Mouse (Mus musculus) left cerebral cortex, adult 2 months (tissue): ENCODE data around the gene Rpl36. TPM values are rescaled to one million over a fixed set of nuclear protein-coding genes. Genes with fewer than 3 reads are reported as not detected.
A peak's percentile ranks its signal among the peaks of the same experiment; 100 is the strongest.
"Not testable (repeated sequence)": the region's sequence is repeated elsewhere in the genome, so short reads cannot be mapped to it uniquely, and the experiment has no call there.

ENCODE experiments used
- DNase-seq, 2 experiments: peaks; one replicate each; pipeline ENCODE4 v3.0.0; 2021 to 2022; ENCODE audit warnings: low spot score in 2 of 2, mixed read lengths in 1 of 2; ENCODE audit errors: extremely low spot score in 1 of 2
- H3K27ac ChIP-seq: fragments of 200-600 bp; 2 replicates; pipeline ENCODE4 v1.8.1; 2022
- H3K4me3 ChIP-seq: fragments of 200-600 bp; 2 replicates; pipeline ENCODE4 v1.8.1; 2022
- CTCF ChIP-seq: fragments of 200-600 bp; IDR thresholded peaks from 2 replicates; pipeline ENCODE4 v1.8.1; 2022; ENCODE audit warnings: antibody characterized with exemption, mild to moderate bottlenecking, moderate library complexity
- intact Hi-C: fragments of 180-260 bp; cut with DNase I; formaldehyde crosslinking; loops from one replicate; pipeline ENCODE4 v1.15.1; 2025
- total RNA-seq, 2 experiments: library from RNA; stranded (reverse); gene quantifications; 2 replicates each; pipeline ENCODE4 v1.2.3; 2021

The Rpl36 gene
- total RNA-seq, 2 experiments from 2014 or later: 351 to 353 TPM

DNA sequence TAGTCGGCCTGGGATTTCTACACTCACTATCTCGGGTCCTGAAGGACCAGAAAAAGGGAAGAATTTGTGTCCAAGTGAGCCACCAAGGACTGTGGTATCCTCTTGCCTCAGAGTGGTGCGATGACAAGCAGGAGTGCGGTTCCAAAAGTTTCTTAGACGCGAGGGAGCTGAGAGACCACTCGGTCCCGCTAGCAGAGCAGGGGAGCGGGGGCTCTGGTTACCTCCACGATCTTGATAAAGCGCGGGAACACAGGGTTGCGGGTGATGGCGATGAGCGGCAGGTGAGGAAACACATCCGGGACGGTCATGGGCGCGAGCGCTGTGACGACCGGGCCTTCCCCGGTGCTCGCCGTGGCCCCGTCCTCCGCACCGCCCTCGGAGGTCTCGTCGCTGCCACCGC, 13.0 kb downstream of the Rpl36 start:
- no peak for TF ChIP-seq CTCF
- intact Hi-C loops: loop anchor here (2.0 kb wide), 1 partner anchor 43 kb away; no protein-coding TSS in a partner anchor
- no peak for DNase-seq
- H3K27ac ChIP-seq: peak overlapping the region; percentile 82
- peak overlapping the region; percentile 92 for H3K4me3 ChIP-seq

DNA sequence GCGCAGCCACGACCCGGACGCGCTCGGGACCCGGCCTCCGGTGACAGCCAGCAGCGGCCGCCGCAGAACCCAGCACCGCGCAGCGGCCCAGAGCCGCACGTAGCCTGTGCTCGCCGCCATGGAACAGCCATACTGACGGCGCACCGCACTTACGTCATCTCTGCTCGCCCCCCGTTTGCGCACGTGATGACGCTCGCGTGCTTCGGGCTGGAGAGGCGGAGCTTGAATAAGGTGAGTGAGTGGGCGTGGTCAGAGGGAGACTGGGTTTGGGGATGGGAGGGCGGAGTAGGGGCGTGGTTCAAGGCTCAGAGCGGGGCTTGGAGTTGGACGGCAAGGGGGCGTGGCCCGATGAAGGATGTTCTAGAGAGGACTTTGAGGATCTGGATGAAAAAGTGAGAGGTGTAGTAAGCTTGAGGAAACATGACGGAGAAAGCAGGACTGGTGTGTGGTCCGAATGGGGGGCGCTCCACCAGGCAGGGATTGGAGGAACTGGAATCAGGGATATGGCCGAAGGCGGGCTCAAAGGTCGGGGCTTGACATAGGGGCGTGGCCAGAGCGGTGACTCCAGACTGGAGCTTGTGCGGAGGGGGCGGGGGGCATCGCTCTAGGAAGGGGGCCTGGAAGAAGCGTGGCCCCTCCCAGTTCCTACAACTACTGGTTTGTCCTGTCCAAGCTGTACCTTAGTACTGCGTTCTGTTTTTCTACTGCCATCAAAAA, 13.7 kb downstream of the Rpl36 start, which contains the start of gene Lonp1:
TSS of gene Lonp1 (minus strand) at position 134 of the 717 bp plus-strand sequence.
- intact Hi-C loops: loop anchor here (2.0 kb wide), 1 partner anchor 42 kb away; no protein-coding TSS in a partner anchor
- DNase-seq: peak; percentile 95 to 98
- peak within 1 kb of the TSS; percentile 82 for H3K27ac ChIP-seq
- H3K4me3 ChIP-seq: peak within 1 kb of the TSS; percentile 92
- no peak for TF ChIP-seq CTCF

DNA sequence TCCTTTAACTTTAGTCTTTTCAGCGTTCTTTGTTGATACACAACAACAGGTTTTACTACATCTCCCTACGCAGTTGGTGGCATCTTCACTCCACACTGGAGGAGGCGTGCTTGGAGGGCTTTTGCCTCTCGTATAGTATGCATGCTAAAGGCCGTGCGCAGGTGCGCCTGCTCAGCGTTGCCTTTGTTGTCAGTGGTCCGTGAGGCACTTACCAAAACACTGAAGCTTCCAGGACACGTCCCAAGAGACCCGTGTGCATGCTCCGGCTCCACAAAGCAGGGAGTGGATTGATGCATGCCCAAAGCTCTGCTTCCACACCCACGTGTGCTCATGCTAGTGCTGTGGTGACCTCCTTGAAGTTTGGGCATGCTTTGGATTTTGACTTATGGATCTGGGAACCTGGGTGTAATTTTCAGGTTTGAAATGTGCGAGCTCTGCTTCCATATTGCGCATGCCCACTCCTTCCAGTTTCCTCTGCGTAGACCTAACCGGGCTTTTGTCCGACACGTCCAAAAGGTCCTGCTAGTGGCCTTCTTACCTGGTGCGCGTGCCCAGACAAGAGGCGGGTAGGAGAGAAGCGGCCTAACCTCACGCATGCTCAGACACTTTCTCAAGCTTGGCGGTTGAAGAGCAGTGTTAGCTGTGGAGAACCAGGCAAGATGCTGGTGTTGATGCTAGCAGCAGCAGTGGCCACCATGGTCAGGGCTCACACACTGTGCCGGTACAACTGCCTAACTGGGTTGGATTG, 14.5 kb downstream of the Rpl36 start, which contains the start of gene Catsperd:
TSS of gene Catsperd (plus strand) at position 614 of the 748 bp plus-strand sequence.
- Histone ChIP-seq H3K4me3 (peak within 1 kb of the TSS; percentile 92), H3K27ac (no peak within 1 kb of the TSS)
- intact Hi-C loops: loop anchor here (2.0 kb wide), 1 partner anchor 41 kb away; no protein-coding TSS in a partner anchor
- TF ChIP-seq CTCF: no peak
- no peak for DNase-seq

- intact Hi-C loops, H3K27ac ChIP-seq, DNase-seq, H3K4me3 ChIP-seq: not testable (repeated sequence)
Measured at GRCm38 (mm10) chr17:56629800-56630781, 16.9 kb downstream of the Rpl36 start.

- intact Hi-C loops: no loop called here
- no peak for DNase-seq
- TF ChIP-seq CTCF: no peak
- H3K4me3 ChIP-seq: no peak overlapping the region
- no peak overlapping the region for H3K27ac ChIP-seq
Measured at GRCm38 (mm10) chr17:56631807-56632206, 18.6 kb downstream of the Rpl36 start.

GRCm38 (mm10) chr17:56634023-56634422, 20.8 kb downstream of the Rpl36 start:
- no peak overlapping the region for H3K4me3 ChIP-seq
- intact Hi-C loops: no loop called here
- no peak for DNase-seq
- TF ChIP-seq CTCF: no peak
- no peak overlapping the region for H3K27ac ChIP-seq

DNA sequence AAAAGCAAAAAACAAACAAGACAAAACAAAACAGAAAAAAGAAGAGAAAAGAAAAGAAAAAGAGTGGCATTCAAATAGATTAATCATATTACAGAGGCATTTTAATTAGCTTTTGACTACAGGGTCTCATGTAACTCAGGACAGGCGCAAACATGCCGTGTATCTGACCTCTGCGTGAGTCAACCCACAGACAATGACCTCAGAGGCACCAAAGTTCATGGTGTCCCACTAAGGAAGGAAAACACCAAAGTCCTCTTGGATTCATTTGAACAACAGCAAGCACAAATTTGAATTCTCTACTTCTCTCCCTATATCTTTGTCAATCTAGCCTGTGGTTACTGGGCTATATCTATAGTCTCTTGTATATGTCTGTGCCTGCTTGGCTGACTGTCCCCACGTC, 30.0 kb downstream of the Rpl36 start:
- Histone ChIP-seq H3K4me3 (no peak overlapping the region), H3K27ac (no peak overlapping the region)
- no peak for DNase-seq
- TF ChIP-seq CTCF: no peak
- intact Hi-C loops: no loop called here

DNA sequence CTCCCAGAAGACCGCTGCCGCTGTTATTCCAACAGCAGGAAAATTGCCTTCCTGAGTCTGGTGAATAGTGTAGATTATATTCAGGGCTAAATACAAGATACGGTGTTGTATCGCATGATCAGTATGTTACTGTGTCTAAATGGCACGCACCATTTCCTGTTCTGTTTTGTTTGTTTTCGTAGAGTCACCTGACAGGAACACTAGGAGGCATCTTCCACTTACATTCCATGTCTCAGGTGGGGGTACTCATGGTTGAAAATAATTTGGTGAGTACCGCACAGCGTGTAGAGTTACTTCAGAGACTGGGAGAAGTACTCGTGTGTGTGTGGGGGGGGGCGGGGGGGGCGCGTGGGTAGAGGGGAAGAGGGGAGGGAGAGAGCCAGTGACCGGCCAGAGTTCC, 34.3 kb downstream of the Rpl36 start:
- TF ChIP-seq CTCF: no peak
- intact Hi-C loops: no loop called here

DNA sequence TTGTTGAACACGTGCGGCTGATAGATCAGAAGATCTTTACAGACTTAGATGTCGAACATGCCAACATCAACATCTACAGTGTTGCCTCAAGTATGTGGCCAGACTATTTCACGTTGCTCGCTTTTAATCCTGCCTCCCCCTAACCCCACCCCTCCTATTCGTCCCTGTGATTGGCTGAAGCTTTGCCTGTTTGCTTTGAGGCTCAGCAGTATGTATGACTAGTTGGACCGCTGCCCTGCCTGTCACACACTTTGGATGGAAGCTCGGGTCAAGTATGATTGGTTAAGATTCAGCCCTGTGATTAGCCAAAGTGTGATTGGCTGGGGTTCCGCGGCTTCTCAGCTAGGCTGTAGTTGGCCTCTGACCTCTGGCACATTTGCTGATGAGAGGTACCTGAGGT, 38.6 kb downstream of the Rpl36 start:
- H3K27ac ChIP-seq: no peak overlapping the region
- TF ChIP-seq CTCF: no peak
- H3K4me3 ChIP-seq: no peak overlapping the region
- intact Hi-C loops: no loop called here
- no peak for DNase-seq

More for the DNA sequence above, 34.3 kb downstream of the Rpl36 start:
- DNase-seq: no peak
- Histone ChIP-seq H3K27ac (no peak overlapping the region), H3K4me3 (no peak overlapping the region)

GRCm38 (mm10) chr17:56654771-56655170, 41.6 kb downstream of the Rpl36 start:
- no peak overlapping the region for H3K27ac ChIP-seq
- TF ChIP-seq CTCF: no peak
- no peak overlapping the region for H3K4me3 ChIP-seq
- intact Hi-C loops: no loop called here
- DNase-seq: no peak

GRCm38 (mm10) chr17:56655311-56655710, 42.1 kb downstream of the Rpl36 start:
- TF ChIP-seq CTCF: no peak

More at GRCm38 (mm10) chr17:56655311-56655710, 42.1 kb downstream of the Rpl36 start:
- Histone ChIP-seq H3K27ac (no peak overlapping the region), H3K4me3 (no peak overlapping the region)
- DNase-seq: no peak
- intact Hi-C loops: no loop called here
